Mouse (Mus musculus) megakaryocyte progenitor cell, adult 5-6 weeks (primary cell): ENCODE data around the gene Usp24. TPM values are rescaled to one million over a fixed set of nuclear protein-coding genes. Genes with fewer than 3 reads are reported as not detected.
A peak's percentile ranks its signal among the peaks of the same experiment; 100 is the strongest.

ENCODE experiments used
- ATAC-seq: replicated peaks from 2 replicates; pipeline ENCODE4 v1.8.0; 2016; ENCODE audit warnings: mild to moderate bottlenecking, moderate TSS enrichment, inconsistent platforms; ENCODE audit not compliant: poor library complexity
- total RNA-seq, 2 experiments: library from RNA; stranded (forward) in 1 of 2; stranded (reverse) in 1 of 2; fragments of 157-497, 149-512 nt in 1 of 2; fragments of 200-1000 nt in 1 of 2; gene quantifications; 2 replicates each; pipeline versions ENCODE4 v1.2.3 to v1.2.4; 2015 to 2017

Usp24 gene
- total RNA-seq, 2 experiments from 2014 or later, result 30.9 to 38.1 TPM

DNA sequence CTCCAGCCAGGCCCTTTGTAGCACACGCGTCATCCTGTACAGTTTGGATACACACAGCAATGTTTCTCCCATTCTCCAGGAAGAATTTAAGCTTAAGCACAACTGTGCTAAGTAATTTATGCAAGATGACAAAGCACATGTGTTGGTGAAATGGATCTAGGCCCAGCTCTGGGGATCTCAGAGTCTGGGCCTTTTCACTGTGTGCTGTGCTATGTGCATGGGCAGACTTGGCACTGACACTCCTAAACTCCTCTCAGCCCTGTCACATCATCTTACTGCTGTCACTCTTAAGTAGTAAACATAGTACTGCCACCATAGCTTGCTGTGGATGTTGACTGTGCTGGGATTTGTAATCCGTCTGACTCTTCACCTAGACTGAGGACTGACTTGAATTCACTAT, 106.6 kb downstream of the Usp24 start:
- no peak for ATAC-seq

DNA sequence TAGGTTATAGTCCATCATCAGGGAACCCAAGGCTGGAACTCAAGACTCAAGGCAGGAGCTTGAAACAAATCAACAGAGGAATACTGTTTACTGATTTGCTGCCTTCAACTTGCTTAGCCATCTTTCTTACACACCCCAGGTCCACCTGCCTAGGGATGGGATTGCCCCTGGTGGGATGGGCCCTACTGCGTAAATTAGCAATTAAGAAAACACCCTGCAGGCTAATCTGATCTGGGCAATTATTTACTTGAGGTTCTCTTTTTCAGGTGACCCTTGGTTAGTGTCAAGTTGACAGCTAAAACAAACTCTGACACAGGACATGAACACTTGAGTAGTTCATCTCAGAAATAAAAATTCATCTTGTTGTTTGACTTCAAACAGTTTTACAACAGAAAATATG, 108.5 kb downstream of the Usp24 start:
- ATAC-seq, result no peak

DNA sequence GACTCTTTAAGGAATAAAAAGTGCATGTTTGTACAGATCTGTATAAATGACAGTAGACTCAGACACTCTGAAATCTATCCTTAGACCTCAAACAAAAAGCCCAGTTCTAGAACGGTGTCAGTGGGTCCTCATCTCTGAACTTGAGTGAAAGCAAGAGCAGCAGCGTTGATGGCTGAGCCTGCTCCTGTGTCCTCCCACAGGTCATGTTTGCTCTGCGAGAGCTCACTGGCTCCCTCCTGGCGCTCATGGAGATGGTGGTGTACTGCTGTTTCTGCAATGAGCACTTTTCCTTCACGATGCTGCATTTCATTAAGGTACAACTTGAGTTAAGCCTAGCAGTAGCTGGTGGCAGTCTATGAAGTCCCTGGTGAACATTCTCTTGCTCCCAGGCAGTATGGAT, 110.3 kb downstream of the Usp24 start:
- ATAC-seq, result no peak; the same call in 1 of the 2 replicates

DNA sequence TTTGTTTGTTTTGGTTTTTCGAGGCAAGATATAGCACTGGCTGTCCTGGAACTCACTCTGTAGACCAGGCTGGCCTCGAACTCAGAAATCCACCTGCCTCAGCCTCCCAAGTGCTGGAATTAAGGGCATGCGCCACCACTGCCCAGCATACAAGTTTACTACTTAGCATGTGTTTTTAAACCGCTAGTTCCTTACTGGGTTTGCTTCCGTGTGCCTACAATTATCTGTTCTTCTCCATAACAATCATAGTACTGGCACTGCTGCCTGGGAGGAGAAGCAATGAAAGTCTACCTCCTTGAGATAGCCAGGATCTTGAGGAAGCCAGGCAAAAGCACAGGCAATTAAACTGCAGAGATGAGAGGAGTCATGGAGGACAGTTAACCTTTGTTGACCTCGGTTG, 112.6 kb downstream of the Usp24 start:
- no peak for ATAC-seq

DNA sequence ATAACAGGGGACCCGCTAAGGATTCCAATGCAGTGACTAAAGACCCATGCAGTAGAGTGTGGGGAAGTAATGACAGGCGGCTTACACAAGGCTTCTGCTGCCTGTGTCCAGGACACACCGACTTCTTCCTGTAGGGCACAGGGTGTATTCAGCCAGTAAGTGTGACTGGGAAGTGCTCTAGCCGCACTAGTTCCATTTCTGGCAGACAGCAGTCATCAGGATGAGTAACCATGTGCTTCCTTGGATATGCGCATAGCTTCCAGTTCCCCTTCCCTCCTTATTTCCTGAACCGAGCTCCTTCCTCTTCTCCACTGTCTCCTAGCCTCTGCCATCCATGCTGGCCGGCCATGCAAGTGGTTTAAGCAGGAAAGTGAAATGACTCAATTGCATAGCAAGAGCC, 113.1 kb downstream of the Usp24 start:
- peak; percentile 34; the same call in 1 of the 2 replicates for ATAC-seq

DNA sequence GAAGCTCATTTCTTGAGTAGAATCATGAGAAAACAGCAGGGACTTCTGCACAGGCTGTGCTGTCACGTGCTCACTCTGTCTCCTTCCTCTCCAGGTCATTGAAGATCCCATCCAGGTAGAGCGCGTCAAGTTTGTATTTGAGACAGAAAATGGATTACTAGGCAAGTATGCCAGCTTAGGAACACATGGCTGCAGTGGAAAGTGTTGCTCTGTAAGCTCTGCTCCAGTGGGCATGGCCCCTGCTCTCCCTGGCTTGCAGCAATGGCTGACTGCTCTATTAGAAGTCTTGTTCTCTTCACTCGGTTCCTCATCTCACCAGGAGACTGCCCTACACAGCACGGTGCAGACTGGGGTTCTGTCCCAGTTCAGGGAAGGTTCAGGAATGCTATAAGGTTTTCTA, 114.4 kb downstream of the Usp24 start:
- ATAC-seq, result no peak

DNA sequence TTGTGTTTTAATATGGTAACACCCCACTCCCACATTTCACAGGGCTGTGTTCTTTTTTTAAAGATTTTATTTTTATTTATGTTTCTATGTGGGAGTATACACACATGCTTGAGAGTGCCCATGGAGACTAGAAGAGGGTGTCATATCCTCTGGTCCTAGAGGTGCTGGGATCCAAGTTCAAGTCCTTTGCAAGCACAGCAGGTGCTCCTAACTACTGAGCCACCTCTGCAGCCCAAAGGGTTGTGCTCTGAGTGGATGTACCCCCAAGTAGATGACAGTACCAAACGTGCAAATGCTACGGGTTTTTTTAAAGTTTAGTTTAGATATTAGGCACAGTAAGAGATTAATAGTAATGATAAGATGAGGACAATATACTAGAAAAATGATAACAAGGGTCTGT, 119.4 kb downstream of the Usp24 start:
- no peak for ATAC-seq

DNA sequence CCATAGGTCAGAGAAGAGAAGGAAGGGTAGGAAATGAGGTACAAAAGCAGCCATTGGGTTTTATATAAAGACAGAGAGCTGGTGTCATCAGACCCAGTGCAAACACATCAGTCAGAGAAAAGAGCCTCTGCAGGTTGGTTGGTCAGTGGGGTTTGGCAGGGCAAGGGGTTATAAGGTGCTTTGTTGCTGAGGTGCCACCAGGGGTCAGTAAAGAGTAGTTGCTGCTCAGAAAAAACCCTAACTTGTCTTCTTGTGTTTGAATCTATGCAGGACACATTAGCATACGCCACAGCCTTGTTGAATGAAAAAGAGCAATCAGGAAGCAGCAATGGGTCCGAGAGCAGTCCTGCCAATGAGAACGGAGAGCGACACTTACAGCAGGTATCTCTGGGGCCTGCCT, 120.5 kb downstream of the Usp24 start:
- ATAC-seq, result peak; percentile 87

DNA sequence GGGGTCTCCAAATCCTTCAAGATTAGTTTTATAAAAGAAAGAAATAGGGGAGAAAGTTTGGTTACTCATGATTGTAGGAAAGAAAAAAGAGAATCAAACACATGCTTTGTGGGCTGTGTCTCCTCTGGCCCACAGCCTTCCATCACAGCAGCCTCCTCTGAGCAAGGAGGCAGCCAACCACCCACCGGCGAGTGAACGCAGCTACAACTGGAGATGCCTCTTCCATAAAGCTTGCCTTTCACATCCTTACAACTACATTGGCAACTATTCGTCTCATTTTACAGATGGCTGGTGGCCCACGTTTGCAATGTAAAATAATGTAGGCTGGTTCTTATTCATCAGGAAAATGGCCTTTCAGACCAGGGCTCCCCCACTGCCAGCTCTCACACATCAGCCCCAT, 121.2 kb downstream of the Usp24 start:
- no peak for ATAC-seq

DNA sequence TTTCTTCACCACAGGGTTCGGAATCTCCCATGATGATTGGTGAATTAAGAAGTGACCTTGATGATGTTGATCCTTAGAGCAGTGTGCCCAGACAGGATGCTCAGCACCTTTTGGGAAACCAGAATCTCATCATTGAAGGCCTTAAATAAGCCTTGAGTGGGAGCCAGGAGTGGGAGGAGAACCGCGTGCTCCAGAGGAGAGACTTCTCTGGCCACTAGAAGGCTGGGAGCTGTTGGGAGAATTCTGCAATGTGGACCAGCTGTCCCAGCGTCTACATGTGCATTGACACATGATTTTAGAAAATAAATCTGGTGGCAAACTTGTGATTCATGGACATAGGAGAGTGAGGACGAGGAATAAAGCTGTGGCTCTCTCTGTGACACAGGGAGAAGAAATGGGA, 122.8 kb downstream of the Usp24 start:
- no peak for ATAC-seq

DNA sequence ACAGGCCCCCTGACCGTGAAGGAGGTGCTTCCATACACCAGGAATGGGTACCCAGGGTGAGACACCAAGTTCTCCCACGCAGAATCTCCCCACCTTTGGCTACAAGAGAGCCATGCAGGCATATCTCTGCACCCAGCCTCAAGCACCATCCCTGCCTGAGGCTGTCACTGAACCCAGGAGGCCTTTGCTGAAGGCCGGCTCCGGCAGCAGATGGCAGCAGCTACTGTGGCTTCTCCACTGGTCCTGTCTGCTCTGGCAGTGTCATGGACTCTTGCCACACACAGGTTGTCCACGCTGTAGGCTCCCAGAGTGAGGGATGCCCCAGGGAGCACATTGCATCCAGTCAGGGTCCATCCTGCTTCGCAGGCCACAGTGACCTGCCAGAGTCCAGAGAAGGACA, 127.2 kb downstream of the Usp24 start:
- 0 out of 2 replicates have a peak, but pooled peaks have one; percentile 12 for ATAC-seq

DNA sequence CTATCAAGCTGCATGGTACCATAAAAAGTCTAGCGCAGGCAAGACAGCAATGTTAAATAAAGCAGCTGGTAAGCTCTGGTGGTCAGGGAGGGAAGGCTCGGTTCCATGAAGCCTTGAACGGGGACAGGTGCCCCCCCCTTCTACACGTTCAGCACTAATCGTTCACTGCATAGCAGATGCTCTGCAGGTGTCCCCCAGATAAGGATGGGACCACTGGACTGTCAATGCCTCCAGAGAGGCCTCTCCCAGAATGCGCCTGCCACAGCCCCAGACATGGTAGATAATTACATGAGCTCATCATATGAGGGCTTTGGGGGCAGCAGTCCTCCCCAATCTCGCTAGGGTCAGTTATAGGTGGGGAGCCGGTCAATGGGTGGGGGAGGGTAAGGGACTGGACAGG, 133.3 kb downstream of the Usp24 start:
- ATAC-seq, result 0 out of 2 replicates have a peak, but pooled peaks have one; percentile 21

DNA sequence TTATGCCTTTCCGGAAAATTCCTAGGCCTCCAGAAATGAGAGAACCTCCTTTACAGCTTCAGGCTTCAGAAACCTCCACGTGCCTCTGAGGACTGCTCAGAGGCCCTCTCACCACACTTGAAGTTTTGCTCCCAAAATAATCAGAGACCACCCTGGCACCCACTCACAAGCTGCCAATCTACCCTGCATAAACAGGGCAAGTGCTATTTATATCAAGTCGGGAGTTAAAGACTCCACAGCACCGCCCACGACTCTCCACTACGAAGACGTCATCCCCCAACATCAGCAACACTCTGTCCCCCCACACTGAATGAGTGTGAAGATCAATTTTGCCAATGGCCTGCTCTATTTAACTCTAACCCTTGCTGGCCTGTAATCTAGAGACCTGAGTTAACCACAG, 136.4 kb downstream of the Usp24 start:
- no peak for ATAC-seq

DNA sequence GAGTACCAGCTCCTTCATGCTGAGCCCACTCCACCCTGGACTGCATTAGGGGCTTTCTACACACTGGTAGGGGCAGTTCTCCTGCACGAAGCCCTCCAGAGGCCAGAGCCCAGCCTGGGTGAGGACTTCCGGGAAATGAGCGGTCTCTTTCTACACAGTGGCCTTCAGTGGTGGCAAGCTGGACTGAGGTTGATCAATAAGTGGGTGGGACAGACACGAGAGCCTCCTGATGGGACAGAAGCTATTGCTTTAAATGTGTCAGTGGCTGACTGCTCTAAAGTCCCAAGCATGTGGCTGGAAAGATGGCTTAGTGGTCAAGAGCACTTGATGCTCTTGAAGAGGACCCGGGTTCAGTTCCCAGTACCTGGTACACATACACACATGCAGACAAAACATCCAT, 137.1 kb downstream of the Usp24 start:
- ATAC-seq, result no peak

DNA sequence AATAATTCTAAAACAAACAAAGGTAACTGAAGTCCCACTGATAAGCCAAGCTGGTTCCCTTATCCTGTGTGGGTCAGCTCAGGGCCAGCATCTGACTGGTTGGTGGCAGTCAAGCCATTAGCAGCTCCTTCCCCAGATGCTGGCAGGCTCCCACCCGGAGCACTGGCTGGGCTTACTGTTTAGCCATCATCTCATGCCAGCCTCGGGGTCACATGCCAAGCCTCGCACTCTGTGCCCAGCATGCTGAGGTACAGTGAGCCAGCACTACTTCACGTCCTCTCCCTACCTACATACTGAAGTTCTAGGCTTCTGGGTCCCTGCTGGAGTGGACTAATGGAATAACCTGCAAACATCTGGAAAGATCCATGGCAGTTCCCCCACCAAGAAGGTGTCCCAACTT, 137.5 kb downstream of the Usp24 start:
- ATAC-seq, result no peak

DNA sequence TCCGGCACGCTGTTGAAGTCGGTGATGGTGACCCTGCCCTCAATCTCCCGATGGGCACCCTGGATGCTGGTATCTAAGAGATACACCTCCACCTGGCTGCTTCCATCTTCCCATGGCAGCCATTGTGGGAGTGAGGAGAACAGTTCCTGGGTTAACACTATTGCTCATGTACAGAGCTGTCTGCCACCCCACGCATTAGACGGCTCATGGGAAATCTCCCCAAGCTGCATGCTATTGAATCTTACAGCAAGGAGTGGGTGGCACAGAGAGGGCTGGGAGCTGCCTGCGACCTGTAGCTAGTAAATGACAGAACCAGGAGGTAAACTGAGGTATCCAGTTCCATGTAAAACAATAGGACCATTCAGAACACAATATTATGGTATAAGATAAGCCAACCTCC, 138.5 kb downstream of the Usp24 start:
- ATAC-seq, result no peak

DNA sequence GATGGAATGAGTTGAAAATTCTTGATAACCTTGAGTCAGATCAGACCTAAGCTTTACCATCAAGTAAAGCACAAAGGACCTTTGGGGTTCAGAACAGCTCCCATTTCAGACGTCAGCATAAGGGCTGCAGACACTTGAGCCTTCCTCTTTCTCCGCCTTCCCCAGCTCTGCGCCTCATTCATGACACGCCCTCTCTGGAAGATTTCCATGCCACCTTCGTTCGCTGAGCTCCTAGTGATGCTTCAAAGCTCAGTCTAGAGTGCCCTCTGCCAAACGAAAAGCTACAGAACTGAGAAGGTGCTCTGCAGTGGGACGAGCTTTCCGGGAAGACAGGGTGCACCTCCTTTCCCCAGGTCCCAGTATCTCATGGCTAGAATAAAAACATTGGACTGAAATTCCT, 146.0 kb downstream of the Usp24 start:
- no peak for ATAC-seq

DNA sequence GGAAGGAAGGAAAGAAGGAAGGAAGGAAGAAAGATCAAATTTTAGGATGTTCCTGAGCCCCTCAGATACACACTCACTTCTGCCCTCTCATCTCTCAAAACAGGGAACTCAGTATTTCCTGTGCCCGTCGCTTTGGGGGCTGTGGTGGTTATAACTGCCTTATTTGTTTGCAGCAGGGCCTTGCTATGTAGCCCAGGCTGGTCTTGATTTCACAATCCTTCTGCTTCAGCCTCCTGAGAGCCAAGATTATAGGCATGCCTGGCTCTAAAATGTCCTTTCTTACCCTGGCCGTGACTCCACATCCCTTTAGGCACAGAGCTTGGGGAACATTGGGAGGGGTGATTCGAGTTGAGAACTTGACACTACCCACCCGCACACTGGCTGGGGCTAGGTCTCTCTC, 146.5 kb downstream of the Usp24 start:
- ATAC-seq, result peak; percentile 32; the same call in 1 of the 2 replicates

DNA sequence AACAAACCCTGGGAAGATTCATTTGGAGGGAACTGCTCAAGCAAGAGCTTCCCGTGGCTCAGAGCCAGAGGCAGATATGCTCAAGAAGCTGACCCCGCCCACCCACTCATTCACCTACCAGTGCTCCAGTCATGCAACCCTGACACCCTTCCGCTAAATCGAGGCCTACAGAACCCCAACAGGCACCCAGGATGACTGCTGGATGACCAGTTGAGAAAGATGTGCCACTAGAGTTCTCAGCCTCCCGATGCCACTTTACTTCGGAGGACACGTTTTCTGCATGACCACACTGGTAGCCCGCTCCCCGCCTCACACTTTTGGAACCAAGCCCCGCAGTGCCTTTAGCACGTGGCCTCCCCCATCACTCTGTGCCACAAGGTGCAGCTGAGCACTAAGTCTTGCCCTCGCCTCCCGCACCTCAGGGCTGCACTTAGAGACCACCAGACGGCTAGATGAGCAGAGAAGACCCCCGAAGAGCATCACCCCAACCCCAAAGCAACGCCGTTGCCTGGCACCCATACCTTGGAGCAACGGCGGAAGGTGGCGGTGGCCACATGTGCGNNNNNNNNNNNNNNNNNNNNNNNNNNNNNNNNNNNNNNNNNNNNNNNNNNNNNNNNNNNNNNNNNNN, 147.3 kb downstream of the Usp24 start:
- no peak for ATAC-seq

DNA sequence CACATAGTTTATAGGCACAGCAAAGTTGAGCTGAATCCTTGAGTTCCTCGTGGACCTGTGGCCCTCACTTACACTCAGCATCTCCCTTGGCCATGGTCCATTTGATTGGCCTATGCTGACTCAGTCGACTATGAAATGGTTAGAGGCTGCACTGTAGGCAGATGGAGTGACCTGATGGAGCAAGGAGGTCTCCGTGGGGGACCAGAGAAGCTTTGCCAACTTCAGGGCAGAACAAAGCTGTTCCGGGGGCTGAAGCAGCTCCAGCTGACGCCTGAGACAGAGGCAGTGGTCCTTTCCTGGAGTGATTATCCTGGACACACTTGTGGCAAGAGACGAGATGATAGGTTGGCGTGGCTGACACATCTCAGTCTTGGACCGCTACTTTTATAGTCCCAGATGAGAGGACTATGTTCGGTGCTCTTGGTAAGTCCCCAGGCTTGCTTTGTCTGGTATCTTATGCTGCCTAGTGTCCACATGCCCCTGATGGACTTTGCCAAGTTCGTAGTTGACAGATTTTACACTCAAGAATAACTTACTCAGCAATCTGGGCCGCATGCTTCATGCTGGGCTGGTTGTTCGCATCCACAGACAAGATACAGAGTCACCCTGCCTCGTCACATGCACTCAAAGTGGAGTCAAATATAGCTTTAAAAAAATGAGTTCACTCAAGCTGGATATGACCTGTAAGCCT, 151.6 kb downstream of the Usp24 start:
- no peak for ATAC-seq

DNA sequence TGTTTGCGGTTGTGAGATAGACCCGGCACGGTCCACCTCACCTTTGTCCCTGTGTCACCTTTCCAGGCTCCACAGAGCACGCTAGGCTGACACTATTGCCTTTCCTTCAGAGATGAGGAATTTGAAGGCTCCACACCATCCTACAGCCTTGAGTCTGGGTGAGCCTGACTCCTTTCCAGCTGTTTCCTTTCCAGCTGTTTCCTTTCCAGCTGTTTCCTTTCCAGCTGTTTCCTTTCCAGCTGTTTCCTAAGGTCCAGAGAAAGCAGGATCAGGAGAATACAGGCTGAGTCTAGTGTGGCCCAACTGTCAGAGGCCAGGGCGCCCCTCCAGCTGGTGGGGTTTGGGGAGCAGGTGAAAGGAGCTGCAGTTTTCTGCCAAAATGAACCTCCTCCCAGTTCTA, 154.9 kb downstream of the Usp24 start:
- ATAC-seq, result no peak

DNA sequence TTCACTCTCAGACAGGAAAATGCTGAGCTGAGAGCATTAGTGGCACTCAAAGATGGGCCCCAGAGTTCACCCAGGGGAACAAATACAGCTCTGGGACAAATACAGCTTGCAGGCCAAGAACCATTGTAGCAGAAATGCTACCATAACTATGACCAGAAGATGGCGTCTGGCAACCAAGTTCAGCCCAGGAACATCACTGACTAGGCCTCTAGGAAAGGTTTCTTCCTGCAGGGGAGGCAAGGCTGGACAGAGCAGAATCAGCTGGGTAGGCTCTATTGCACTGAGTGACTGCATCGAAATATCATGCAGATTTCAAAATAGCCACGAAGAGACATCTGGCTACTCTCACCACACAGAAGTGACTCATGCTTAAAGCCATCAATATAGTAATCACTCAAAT, 156.3 kb downstream of the Usp24 start:
- peak; percentile 84 for ATAC-seq

DNA sequence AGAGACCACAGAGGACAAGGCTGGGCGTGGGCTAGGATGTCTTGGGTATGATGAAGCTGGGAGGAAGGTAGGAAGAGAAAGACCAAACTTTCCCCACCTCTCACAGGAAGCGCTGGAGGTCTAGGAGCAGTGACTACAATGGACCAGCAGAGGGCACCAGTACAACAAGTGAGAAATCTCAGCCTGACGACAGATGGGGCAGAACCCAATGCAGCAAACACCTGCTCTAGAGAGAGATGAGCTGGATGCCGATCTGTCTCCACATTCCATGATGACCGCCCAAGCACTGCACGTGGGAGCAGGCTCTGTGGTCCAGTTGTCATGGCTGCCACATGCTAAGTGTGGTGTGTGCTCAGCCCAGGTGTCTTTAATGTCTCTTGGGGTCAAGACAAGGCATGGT, 158.2 kb downstream of the Usp24 start:
- ATAC-seq, result peak; percentile 90
